Mouse (Mus musculus) heart, embryonic 14.5 days (tissue): ENCODE measurements around the gene Rubcnl. TPM values are rescaled to one million over a fixed set of nuclear protein-coding genes. Genes with fewer than 3 reads are reported as not detected.

Experiments used
- ATAC-seq: fragments of 200-750 bp; cut with Nextera tagmentation; 2 replicates; pipeline ENCODE4 v1.8.0; 2017; ENCODE audit warnings: low read depth, moderate TSS enrichment; ENCODE audit not compliant: insufficient number of reproducible peaks, insufficient read depth, low FRiP score
- H3K27ac ChIP-seq, 2 experiments: fragments of 200-500 bp in 1 of 2; fragments of 300-500 bp in 1 of 2; sonication (generic) in 1 of 2; replicated peaks in 1 of 2; 2 replicates each; pipeline ENCODE4 v1.5.1; 2012 to 2014; ENCODE audit warnings: low read depth in 2 of 2, low read length in 2 of 2, control low read depth in 1 of 2, mild to moderate bottlenecking in 1 of 2, mixed read lengths in 1 of 2; ENCODE audit not compliant: control insufficient read depth in 1 of 2, insufficient read depth in 1 of 2
- H3K27me3 ChIP-seq: fragments of 300-500 bp; sonication (generic); 2 replicates; pipeline ENCODE4 v1.6.1; 2014; ENCODE audit warnings: mild to moderate bottlenecking, low read length, control low read depth; ENCODE audit not compliant: control insufficient read depth, insufficient read depth
- H3K36me3 ChIP-seq: fragments of 300-500 bp; sonication (generic); 2 replicates; pipeline ENCODE4 v1.6.1; 2014; ENCODE audit warnings: mild to moderate bottlenecking, control low read depth, low read length, mixed read lengths; ENCODE audit not compliant: control insufficient read depth, insufficient read depth
- H3K4me1 ChIP-seq, 2 experiments: fragments of 200-500 bp in 1 of 2; fragments of 300-500 bp in 1 of 2; sonication (generic) in 1 of 2; 2 replicates each; pipeline ENCODE4 v1.6.1; 2012 to 2014; ENCODE audit warnings: low read length in 2 of 2, control low read depth in 1 of 2, mixed read lengths in 1 of 2; ENCODE audit not compliant: control insufficient read depth in 2 of 2, insufficient read depth in 2 of 2
- H3K4me2 ChIP-seq: fragments of 300-500 bp; sonication (generic); 2 replicates; pipeline ENCODE4 v1.6.1; 2014; ENCODE audit warnings: mild to moderate bottlenecking, low read length
- H3K4me3 ChIP-seq, 2 experiments: fragments of 200-500 bp in 1 of 2; fragments of 300-500 bp in 1 of 2; sonication (generic) in 1 of 2; 2 replicates each; pipeline ENCODE4 v1.5.1; 2012 to 2014; ENCODE audit warnings: low read length in 2 of 2, mild to moderate bottlenecking in 2 of 2, control low read depth in 1 of 2, low read depth in 1 of 2, moderate library complexity in 1 of 2; ENCODE audit not compliant: control insufficient read depth in 1 of 2, insufficient read depth in 1 of 2
- H3K9ac ChIP-seq: fragments of 300-500 bp; sonication (generic); 2 replicates; pipeline ENCODE4 v1.6.1; 2014; ENCODE audit warnings: mild to moderate bottlenecking, low read length
- H3K9me3 ChIP-seq: fragments of 300-500 bp; sonication (generic); 2 replicates; pipeline ENCODE4 v1.6.1; 2016; ENCODE audit warnings: low read length, control low read depth; ENCODE audit not compliant: control insufficient read depth
- WGBS: fragments of 180-500 bp; shearing (Covaris S2); extraction: QIAGEN DNeasy Blood & Tissue Kit; methylation state at CpG from one replicate; pipeline ENCODE4 v1.1.7; 2014; 5-methylcytosine and 5-hydroxymethylcytosine counted together
- polyA plus RNA-seq: library from polyadenylated mRNA; unstranded; fragments of >200 nt; fragmentation: Nextera tagmentation; extraction: Ambion mirVana; gene quantifications from 2 replicates; pipeline ENCODE4 v1.2.1, GENCODE M21; 2014

Gene Rubcnl
- polyA plus RNA-seq, 1 experiment from 2014 or later, result 1.6 TPM

GRCm38 (mm10) chr14:75075299-75076180 is 59.7 kb downstream of the Rubcnl start:
- Histone ChIP-seq H3K27me3 (no peaks in the 10 kb centered on the region), H3K27ac (no peak overlapping the region), H3K4me2 (no peak overlapping the region), H3K9ac (no peak overlapping the region), H3K9me3 (no peaks in the 10 kb centered on the region), H3K4me1 (peaks cover 0 to 5% of the 10 kb centered on the region in 2 experiments; a peak in 2 of 4 replicates), H3K4me3 (no peak overlapping the region), H3K36me3 (no peaks in the 10 kb centered on the region)
- 75% methylated on average over 10 of the region's 10 CpGs for WGBS
- no peak for ATAC-seq

GRCm38 (mm10) chr14:75077946-75078345 is 62.1 kb downstream of the Rubcnl start:
- WGBS, result 65% methylated on average over 6 of the region's 6 CpGs
- H3K9ac ChIP-seq, result no peak overlapping the region
- no peak overlapping the region for H3K4me2 ChIP-seq
- no peaks in the 10 kb centered on the region for H3K27me3 ChIP-seq
- no peaks in the 10 kb centered on the region for H3K9me3 ChIP-seq
- no peak overlapping the region for H3K27ac ChIP-seq
- H3K36me3 ChIP-seq, result no peaks in the 10 kb centered on the region
- H3K4me3 ChIP-seq, result no peak overlapping the region
- no peaks in the 10 kb centered on the region for H3K4me1 ChIP-seq
- no peak for ATAC-seq

Other genes with a start within 250 kb of the Rubcnl start
- gene Lrch1, start 68.2 kb upstream of the Rubcnl start, polyA plus RNA-seq, result 11.4 and 16.3 TPM in 2 replicates
- gene Lrrc63, start 114.9 kb downstream of the Rubcnl start, polyA plus RNA-seq, result not detected in 2 replicates
- gene Lcp1, start 115.1 kb downstream of the Rubcnl start, polyA plus RNA-seq, result 26.3 and 31.0 TPM in 2 replicates
- not detected in 2 replicates for gene Cpb2, start 226.3 kb downstream of the Rubcnl start, polyA plus RNA-seq